Mouse (Mus musculus) adrenal gland, postnatal 14 days (tissue): ENCODE results near the gene Olfr374. TPM values are rescaled to one million over a fixed set of nuclear protein-coding genes. Genes with fewer than 3 reads are reported as not detected.

Source experiments
- DNase-seq: peaks from one replicate; pipeline ENCODE4 v3.0.0; 2021; ENCODE audit warnings: mixed read lengths
- total RNA-seq: library from RNA; stranded (reverse); gene quantifications from 2 replicates; pipeline ENCODE4 v1.2.3, GENCODE M21; 2021

Olfr374 gene
- total RNA-seq, 1 experiment from 2014 or later = not detected

DNA sequence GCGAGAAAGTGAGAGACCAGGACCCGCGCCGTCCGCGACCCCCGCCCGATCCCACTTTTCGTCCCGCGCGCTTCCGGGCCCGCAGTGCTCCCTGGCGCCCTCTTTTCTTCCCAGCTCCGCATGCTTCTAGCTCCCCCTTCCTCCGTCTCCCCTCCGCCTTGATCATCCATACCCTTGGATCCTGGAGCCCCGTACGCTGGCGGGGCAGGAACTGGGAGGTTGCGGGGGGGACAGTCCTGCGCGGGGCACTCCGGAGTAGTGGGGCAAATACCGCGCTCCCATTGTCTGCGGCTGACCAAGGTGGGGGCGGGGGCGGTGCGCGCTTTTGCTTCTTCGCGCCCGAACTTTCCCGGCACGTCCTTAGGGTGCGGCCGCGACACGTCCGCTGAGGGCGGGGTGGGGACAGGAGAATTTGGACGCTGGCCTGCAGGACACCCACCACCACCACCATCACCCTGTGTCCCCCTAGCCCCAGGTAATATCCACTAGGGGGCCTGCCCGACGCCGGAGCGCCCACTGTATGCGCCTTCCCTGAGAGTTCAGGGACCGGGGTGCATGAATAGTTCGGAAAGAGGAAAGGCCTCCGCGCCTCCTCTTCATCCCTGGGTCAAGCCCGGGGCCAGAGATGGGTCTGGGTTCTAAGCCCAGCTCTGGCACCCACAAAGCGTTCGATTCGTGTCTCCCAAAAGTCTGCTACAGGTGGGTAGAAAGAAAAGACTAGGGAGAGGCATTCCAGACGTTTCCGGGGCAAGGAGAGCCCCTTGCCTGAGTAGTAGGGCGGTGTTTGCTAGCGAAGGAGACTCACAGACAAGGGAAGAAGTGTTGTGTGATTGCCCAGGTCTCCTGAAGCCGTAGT is 28.8 kb downstream of the Olfr374 start:
- peak; percentile 66 for DNase-seq

DNA sequence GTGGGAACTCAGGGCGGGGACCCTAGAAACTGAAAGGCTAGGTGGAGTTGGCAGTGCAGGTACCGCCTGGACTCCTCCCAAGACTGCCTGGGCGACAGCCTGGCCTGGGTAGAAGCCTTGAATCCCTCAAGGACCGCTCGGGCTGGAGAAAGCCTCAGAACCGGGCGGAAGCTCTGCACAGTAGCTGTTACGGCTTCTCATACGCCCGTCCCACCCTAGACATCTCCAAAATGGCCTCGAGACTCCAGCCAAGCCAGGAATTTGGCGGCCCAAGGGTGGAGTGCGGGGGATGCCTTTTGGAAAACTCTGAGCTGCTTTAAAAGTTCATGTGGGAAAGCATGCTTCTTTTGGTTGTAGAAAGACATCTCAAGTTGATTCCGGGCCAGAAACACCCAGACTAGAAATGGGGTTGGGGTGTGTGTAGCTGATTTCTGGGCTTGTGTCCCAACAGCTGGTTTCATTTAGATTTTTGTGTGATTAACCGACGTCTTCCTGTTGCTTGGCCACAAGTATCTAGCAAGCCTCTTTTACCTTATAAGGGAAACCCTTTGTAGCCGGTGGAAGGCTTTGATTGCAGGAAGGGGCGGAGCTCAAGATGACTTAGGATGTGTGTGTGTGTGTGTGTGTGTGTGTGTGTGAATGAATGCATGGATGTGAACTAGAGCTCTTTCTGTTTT is 29.6 kb downstream of the Olfr374 start:
- DNase-seq = peak; percentile 77

DNA sequence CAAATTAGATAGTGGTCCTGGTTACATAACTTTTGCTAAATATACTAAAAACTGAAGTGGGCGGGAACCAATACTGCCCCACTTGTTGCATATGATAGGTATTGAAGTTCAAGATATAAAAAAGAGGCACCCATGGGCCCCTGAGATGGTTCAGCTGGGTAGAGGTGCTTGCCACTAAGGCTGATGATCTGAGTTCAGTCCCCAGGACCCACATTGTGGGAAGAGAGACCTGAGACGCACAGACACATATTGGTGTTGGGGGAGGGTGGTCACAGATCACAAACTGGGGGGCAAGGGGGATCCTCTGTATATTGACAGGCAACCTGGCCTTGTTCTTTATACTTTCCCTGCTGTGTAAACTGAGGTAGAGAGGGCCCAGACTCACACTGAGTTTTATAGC is 30.6 kb downstream of the Olfr374 start:
- DNase-seq = no peak

DNA sequence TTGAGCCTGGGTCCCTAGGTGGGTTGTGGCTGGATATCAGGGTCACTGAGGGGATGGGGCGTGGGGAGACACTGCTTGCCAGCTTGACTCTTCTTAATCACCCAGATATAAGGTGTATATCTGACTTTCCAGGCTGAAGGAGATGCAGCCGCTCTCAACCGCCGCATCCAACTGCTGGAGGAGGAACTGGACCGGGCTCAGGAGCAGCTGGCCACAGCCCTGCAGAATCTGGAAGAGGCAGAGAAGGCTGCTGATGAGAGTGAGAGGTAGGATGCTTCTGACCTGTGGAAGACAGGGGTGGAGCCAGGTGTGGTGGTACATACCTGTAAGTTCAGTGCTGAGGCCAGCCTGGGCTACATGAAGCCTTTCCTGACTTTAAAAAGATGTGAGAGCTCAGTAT is 31.6 kb downstream of the Olfr374 start:
- DNase-seq = no peak

DNA sequence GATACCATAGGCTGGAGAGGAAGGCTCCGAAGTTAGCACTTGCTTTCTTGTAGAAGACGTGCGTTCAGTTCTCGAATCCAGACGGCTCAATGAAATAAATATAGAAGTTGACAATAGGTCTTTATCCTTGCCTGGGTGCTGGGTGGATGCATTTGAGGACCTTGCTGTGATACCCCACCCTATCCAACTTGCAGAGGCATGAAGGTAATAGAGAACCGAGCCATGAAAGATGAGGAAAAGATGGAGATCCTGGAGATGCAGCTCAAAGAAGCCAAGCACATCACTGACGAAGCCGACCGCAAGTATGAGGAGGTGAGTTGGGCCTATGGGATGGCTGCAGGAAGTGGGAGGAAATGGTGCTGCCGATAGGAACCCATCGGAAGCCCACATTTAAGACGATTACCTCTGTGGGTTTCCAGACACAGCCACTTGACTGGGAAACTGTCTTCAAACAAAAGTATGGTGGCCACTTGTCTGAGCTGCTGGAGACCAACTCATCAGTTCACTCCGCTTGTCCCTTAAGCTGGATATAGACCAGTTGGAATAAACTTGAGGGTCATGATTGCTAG is 36.5 kb downstream of the Olfr374 start:
- DNase-seq = no peak

DNA sequence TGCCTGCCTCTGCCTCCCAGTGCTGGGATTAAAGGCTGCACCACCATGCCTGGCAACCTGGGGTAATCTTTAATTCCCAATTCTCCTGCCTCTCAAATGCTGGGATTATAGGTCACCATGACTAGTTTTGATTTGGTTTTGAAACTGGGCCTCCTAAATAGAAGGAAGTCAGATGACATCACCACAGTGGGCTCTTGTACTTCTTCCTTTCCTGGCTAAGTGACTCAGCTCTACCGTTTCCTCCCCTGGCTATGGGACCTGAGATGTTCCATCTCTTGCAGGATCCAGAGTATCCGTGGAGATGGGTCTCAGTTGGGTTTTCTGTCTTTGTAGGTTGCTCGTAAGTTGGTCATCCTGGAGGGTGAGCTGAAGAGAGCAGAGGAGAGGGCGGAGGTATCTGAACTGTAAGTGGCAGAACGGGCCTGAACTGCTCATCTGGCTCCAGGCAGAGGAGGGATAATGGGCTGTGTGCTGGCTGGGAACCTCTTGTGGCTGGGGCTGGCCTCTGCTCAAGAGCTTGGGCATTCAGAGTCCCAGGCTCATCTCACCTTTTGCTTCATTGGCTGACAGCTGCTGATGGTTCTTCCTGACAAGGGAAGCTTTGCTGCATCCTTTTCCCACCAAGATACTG is 37.6 kb downstream of the Olfr374 start:
- no peak for DNase-seq

DNA sequence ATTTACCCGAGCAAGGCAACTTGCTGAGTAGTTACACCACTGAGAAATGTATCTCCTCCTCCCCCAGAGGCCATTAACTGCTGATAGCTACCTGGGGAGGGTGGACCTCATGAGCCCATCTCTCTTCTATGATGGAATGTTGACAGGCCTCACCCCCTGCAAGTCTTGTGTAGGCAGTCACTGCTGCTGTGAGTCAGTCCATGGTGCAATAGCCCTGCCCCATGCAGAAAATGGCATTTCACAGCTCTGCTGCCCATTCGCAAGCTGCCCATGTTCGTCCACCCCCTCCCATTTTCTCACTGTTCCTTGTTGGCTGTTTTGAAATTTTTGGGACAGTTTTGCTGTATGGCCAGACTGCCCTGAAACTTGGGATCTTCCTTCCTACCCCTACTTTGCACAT is 38.7 kb downstream of the Olfr374 start:
- DNase-seq = no peak

DNA sequence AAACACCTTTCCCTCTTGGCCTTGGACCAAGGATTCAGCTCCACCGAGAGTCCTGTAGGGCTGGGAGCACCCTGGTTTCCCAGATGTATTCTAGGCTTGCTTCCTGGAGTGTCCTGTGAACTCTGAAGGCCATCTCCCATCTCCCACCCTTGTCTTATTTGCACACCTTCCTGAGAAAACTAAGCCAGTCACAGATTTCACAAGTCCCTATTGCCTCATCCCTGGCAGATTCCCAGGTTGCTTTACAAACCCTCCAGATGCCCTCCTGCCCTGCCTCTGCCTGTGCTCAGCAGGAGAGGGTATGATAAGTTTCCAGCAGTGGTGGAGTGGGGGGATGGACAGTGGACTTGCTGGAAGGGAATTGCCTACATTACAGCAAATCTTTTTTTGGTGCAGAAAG is 39.2 kb downstream of the Olfr374 start:
- DNase-seq = peak; percentile 68

DNA sequence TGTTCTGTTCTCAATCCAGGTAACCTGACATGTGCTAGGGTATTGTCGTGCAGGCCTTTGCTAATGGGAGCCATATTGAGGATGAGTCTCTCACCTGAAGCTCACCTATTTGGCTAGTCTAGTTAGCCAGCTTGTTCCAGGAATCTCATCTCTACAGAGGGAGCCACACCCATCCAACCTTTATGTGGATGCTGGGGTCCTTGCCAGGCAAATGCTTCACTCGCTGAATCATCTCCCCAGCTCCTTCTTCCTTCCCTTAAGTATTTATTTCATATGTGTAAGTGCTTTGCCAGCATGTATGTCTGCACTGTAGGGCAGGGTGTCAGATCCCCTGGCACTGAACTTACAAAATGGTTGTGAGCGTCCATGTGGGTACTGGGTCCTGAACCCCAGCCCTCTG is 39.7 kb downstream of the Olfr374 start:
- no peak for DNase-seq

DNA sequence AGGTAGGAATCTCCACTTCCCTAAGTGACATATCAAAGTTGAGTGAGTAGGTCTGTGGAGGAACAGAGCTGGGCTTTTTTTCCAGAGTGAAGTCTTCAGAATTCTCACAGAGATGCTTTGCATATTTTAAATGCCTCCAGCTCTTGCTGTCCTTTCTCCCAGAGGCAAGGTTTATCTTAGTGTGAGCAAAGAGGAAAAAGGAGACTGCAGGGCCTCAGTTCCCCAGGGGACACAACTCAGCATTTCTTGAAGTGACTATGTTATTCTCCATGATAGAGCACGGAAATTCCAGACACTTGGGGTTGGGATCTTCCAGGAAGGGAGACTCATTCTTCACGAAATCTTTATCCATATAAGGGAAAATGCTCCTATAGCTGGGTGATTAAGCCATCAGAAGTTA is 40.4 kb downstream of the Olfr374 start:
- DNase-seq = no peak

DNA sequence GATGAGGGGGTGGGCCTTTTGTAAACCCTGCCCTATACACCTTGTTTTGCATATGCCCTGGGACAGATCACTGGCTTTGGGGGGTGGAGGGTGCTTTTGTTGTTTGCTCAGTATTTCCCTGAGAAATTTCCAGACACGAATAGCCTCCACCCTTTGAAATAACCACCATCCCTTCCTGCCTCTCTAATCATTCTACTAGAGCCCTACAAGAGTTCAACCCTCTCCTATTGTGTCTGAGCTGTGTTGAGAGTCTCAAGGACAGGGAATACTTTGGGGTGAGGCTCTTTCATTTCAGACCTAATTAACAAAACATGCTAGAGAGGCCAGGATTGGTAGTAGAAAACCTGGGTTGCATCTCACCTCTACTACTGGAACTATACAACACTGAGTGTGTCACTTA is 42.2 kb downstream of the Olfr374 start:
- no peak for DNase-seq

DNA sequence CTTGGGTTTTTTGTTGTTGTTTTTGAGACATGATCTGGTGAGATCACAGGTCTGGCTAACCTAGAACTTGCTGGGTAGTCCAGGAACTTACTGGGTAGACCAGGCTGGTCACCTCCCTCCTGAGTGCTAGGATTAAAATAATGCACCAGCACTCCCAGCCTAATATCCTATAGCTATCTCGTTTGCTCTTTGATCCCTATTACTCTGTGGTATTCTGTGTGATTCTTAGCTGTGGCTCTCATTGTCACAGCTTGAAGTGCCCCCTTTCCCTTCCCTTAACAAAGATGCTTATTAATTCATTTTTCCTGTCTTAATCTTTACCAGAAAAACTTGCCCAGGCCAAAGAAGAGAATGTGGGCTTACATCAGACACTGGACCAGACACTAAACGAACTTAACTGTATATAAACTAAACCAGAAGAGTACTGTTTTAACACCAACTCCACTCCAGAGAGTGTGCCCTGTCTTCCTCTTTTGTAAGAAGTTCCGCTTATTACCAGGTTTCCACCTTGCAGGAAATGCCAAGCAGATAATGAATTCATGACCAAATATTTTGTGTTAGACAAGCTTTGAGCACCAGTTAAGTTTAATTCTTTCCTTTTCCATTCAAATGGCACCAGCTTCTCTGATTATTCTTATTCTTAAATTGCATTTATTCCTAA is 44.7 kb downstream of the Olfr374 start:
- DNase-seq = no peak

DNA sequence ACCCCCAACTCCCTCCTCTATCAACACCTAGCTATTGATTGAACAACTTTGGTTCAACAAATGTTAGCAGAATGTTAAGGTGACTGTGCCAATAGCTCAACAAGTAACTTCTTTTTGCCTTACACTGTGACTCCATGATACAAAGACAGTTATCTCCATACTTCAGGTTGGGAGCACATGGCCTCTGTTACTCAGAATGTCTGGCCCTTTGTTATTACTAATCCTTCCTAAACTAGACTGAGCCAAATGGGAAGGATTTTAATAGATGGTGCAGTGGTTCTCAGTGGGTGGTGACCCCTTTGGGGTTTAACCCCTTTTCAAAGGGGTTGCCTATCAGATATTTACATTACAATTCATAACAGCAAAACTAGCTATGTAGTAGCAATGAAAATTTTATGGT is 46.5 kb downstream of the Olfr374 start:
- DNase-seq = no peak

DNA sequence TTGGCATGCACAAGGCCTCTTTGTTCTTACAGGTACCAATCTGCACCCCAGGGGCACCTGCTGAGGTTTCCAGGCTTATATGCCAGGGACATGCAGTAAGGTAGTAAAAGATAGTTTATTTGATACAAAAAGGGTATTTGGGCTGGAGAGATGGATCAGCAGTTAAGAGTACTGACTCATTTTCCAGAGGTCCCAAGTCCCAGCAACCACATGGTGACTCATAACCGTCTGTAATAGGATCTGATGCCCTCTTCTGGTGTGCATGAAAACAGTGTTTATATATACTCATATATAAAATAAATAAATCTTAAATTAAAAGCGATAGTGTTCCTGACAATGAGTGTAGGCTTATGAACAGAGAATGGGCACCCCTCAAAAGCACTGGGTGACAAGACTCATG is 51.3 kb downstream of the Olfr374 start:
- DNase-seq = no peak

DNA sequence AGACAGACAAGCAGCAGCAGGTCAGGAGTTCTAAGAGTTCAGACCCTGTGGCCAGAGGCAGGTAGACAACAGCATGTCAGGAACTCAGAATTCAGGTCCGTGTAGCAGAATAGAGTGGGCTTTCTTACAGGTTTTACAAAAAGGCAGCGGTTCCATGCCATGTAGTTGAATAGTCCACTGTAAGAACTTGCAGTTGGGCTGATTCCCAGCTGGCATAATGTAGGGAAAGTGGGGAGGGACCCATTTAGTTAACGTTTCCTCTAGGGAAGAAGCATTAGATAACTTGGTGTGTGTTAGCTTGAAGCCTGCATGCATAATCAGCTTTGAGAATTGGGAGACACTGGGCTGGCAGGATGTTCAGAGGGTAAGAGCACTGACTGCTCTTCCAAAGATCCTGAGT is 51.9 kb downstream of the Olfr374 start:
- DNase-seq = no peak

DNA sequence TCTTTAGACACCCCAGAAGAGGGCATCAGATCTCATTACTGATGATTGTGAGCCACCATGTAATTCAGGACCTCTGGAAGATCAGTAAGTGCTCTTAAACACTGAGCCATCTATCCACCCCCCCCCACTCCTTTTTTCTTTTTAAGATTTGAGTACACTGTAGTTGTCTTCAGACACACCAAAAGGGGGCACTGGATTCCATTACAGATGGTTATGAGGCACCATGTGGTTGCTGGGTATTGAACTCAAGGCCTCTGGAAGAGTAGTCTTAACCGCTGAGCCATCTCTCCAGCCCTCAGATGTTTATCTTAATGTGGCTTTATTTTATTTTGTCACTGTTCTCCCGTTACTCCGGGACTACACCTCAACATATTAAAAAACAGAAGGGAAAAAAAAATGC is 53.2 kb downstream of the Olfr374 start:
- no peak for DNase-seq

DNA sequence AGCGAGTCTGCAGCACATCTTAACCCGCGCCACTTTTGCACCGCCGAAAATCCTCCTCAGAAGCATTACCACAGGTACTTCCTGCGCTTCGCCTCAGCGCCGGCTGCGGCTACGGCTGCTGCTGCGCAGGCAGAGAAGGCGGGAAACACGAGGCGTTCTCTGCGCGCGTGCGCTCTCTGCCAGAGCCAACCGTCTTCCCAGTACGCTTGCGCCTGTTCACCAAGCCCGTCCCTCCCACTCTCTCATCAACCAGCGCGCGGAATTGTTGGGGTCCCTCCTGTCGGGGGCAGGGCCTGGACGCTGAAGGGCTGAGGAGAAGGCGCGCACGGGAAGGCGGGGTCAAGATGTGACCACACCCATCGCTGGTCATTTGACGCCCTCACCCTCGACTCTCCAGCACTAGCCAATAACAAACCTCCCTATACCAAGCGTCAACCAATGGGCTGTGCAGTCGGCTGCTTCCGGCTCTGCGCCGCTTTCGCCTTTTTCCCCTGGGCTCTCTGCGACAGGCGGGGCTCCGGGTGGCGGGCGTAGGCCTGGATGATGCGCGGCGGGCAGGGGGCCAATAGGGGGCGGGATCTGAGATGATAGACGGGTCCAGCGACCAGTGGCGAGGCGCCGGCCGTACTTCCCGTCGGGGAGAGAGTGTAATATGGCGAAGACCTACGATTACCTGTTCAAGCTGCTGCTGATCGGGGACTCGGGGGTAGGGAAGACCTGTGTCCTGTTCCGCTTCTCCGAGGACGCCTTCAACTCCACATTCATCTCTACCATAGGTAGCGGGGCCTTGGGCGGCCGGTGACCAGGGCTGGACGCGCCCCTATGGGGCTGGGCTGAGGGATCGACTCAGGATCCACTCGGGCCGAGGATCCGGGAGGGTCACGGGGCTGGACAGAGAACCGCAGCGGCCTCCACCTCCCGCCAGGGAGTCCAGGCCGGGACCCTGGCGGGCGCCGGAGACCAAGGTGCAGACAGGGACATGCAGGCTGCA is 54.2 kb downstream of the Olfr374 start, which contains the start of gene Rab8a:
Gene Rab8a (plus strand): TSS at position 494 of the 991 bp plus-strand sequence.
- peak; percentile 100 for DNase-seq

DNA sequence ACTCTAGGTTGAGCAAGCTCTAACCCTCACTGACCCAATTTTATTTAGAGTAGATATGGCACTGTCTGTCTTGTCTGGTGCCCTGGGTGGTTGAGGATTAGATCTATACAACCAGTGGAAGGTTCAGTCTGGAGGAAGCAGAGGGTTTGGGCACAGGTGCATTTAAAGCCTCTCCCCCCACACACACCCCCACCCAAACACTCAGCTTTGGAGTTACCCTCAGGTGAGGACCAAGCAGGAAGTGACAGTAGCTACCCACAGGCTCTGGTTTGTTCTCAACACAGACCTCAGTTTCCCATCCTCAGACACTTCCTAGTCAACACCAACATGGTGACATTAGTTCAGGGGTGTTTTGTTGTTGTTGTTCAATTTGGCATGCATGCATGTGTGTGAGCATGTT is 56.0 kb downstream of the Olfr374 start:
- DNase-seq = no peak
